Mouse (Mus musculus) midbrain, embryonic 14.5 days (tissue): Measurements from ENCODE around the gene Klhl18. TPM values are rescaled to one million over a fixed set of nuclear protein-coding genes. Genes with fewer than 3 reads are reported as not detected.

Experiments
- ATAC-seq: fragments of 200-750 bp; cut with Nextera tagmentation; 2 replicates; pipeline ENCODE4 v1.8.0; 2017; ENCODE audit warnings: moderate number of reproducible peaks, moderate library complexity; ENCODE audit not compliant: low FRiP score, low TSS enrichment
- DNase-seq: peaks from one replicate; pipeline ENCODE4 v3.0.0-alpha.2; 2015
- H3K27ac ChIP-seq: fragments of 300-500 bp; sonication (generic); replicated peaks from 2 replicates; pipeline ENCODE4 v1.5.1; 2014; ENCODE audit warnings: mild to moderate bottlenecking, low read depth, low read length, moderate library complexity
- H3K27me3 ChIP-seq: fragments of 300-500 bp; sonication (generic); 2 replicates; pipeline ENCODE4 v1.6.1; 2014; ENCODE audit warnings: low read length, control low read depth, mixed read lengths; ENCODE audit not compliant: control insufficient read depth, insufficient read depth
- H3K36me3 ChIP-seq: fragments of 300-500 bp; sonication (generic); 2 replicates; pipeline ENCODE4 v1.6.1; 2014; ENCODE audit warnings: low read length, control low read depth; ENCODE audit not compliant: control insufficient read depth, insufficient read depth
- H3K4me1 ChIP-seq: fragments of 300-500 bp; sonication (generic); 2 replicates; pipeline ENCODE4 v1.6.1; 2014; ENCODE audit warnings: mild to moderate bottlenecking, antibody characterized with exemption, low read length, control low read depth; ENCODE audit not compliant: control insufficient read depth, insufficient read depth
- H3K4me2 ChIP-seq: fragments of 300-500 bp; sonication (generic); 2 replicates; pipeline ENCODE4 v1.6.1; 2014; ENCODE audit warnings: mild to moderate bottlenecking, low read length, moderate library complexity
- H3K4me3 ChIP-seq: fragments of 300-500 bp; sonication (generic); replicated peaks from 2 replicates; pipeline ENCODE4 v1.5.1; 2014; ENCODE audit warnings: low read depth, low read length
- H3K9ac ChIP-seq: fragments of 300-500 bp; sonication (generic); replicated peaks from 2 replicates; pipeline ENCODE4 v1.6.1; 2014; ENCODE audit warnings: mild to moderate bottlenecking, low read length, moderate library complexity
- H3K9me3 ChIP-seq: fragments of 300-500 bp; sonication (generic); 2 replicates; pipeline ENCODE4 v1.6.1; 2016; ENCODE audit warnings: low read length, control low read depth, mixed read lengths; ENCODE audit not compliant: control insufficient read depth
- WGBS: fragments of 180-500 bp; shearing (Covaris S2); extraction: QIAGEN DNeasy Blood & Tissue Kit; methylation state at CpG from one replicate; pipeline ENCODE4 v1.1.7; 2014; 5-methylcytosine and 5-hydroxymethylcytosine counted together
- polyA plus RNA-seq: library from polyadenylated mRNA; unstranded; fragments of >200 nt; fragmentation: Nextera tagmentation; extraction: Ambion mirVana; gene quantifications from 2 replicates; pipeline ENCODE4 v1.2.1, GENCODE M21; 2014

Klhl18 gene
- polyA plus RNA-seq, 1 experiment from 2014 or later = 20.4 TPM

- ATAC-seq (no peak), DNase-seq (no peak)
- H3K4me2 ChIP-seq = no peak overlapping the region
- no peak overlapping the region for H3K27ac ChIP-seq
- WGBS = 89% methylated on average over 6 of the region's 6 CpGs
- H3K4me3 ChIP-seq = no peak overlapping the region
- H3K36me3 ChIP-seq = peaks cover 30% of the 10 kb centered on the region
- no peaks in the 10 kb centered on the region for H3K9me3 ChIP-seq
- no peaks in the 10 kb centered on the region for H3K4me1 ChIP-seq
- no peaks in the 10 kb centered on the region for H3K27me3 ChIP-seq
- no peak overlapping the region for H3K9ac ChIP-seq
Observed at GRCm38 (mm10) chr9:110440559-110440958, 35.9 kb downstream of the Klhl18 start.

DNA sequence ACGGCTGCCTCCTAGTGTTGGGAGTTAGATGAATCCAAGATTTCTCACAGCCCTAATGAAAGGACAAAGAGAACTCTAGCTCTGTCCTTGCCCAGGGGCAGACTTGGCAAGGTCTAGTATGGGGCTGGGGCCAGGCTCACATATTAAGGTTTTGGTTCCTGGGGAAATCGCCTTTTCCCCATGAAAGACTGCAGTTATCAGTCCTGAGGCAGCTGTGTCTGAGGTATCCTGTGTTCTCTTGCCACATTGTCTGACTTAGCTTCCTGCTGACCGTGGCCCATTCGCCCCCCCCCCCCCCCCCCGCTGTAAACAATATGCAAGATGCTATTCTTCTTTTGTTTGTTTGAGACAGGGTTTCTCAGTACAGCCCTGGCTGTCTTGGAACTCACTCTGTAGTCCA lies 36.4 kb downstream of the Klhl18 start:
- H3K4me1 ChIP-seq = no peaks in the 10 kb centered on the region
- ATAC-seq = no peak
- no peak overlapping the region for H3K4me2 ChIP-seq
- no peaks in the 10 kb centered on the region for H3K9me3 ChIP-seq
- peaks cover 35% of the 10 kb centered on the region for H3K36me3 ChIP-seq
- H3K27ac ChIP-seq = no peak overlapping the region
- H3K4me3 ChIP-seq = no peak overlapping the region
- WGBS = 81% methylated on average over 4 of the region's 5 CpGs
- peak; percentile 5 for DNase-seq
- H3K9ac ChIP-seq = no peak overlapping the region
- H3K27me3 ChIP-seq = no peaks in the 10 kb centered on the region

DNA sequence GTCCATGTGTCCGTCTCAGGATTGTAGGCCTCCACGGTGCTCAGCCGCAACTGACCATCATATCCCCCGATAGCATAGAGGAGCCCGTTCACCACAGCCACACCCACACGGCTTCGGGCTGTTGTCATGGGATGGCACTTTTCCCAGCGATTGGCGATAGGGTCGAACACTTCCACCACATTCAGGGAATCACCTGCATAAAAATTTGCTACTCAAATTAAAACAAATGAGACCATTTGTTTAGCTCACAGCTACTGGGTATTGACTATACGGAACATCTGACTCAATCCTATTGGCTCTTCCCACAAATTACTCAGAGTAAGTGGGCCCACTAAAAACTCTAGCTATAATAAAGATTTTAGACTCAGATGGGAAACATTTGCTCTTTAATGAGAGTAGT lies 40.5 kb downstream of the Klhl18 start:
- 94% methylated on average over 11 of the region's 11 CpGs for WGBS
- DNase-seq = no peak
- H3K27ac ChIP-seq = no peak overlapping the region
- no peak overlapping the region for H3K4me2 ChIP-seq
- no peak for ATAC-seq
- no peak overlapping the region for H3K4me3 ChIP-seq
- H3K4me1 ChIP-seq = no peaks in the 10 kb centered on the region
- H3K36me3 ChIP-seq = peaks cover 56% of the 10 kb centered on the region
- H3K9ac ChIP-seq = no peak overlapping the region
- H3K9me3 ChIP-seq = no peaks in the 10 kb centered on the region
- no peaks in the 10 kb centered on the region for H3K27me3 ChIP-seq

GRCm38 (mm10) chr9:110433045-110433444 lies 43.4 kb downstream of the Klhl18 start:
- Histone ChIP-seq H3K27ac (no peak overlapping the region), H3K9ac (no peak overlapping the region), H3K4me2 (no peak overlapping the region), H3K36me3 (peaks cover 77% of the 10 kb centered on the region), H3K4me1 (no peaks in the 10 kb centered on the region), H3K4me3 (no peak overlapping the region), H3K9me3 (no peaks in the 10 kb centered on the region), H3K27me3 (no peaks in the 10 kb centered on the region)
- no peak for DNase-seq
- WGBS = 97% methylated on average over 2 of the region's 2 CpGs
- no peak for ATAC-seq

- Histone ChIP-seq H3K27ac (no peak overlapping the region), H3K36me3 (peaks cover 85% of the 10 kb centered on the region), H3K4me2 (no peak overlapping the region), H3K27me3 (no peaks in the 10 kb centered on the region), H3K4me1 (no peaks in the 10 kb centered on the region), H3K4me3 (no peak overlapping the region), H3K9ac (no peak overlapping the region), H3K9me3 (no peaks in the 10 kb centered on the region)
- 75% methylated on average over 8 of the region's 8 CpGs for WGBS
- no peak for ATAC-seq
- DNase-seq = no peak
Observed at GRCm38 (mm10) chr9:110431241-110431640, 45.3 kb downstream of the Klhl18 start.

- 92% methylated on average over 12 of the region's 12 CpGs for WGBS
- no peak within 1 kb of the TSS for H3K4me3 ChIP-seq
Observed at GRCm38 (mm10) chr9:110419511-110420112, 56.9 kb downstream of the Klhl18 start, which contains the start of gene Ngp. Gene Ngp (plus strand): TSS chr9:110419747.

GRCm38 (mm10) chr9:110413785-110414184 lies 62.7 kb downstream of the Klhl18 start:
- Histone ChIP-seq H3K4me2 (no peak overlapping the region), H3K4me1 (peaks cover 2% of the 10 kb centered on the region; the same call in 1 of the 2 replicates), H3K4me3 (no peak overlapping the region), H3K27me3 (no peaks in the 10 kb centered on the region), H3K36me3 (no peaks in the 10 kb centered on the region), H3K9me3 (no peaks in the 10 kb centered on the region), H3K27ac (no peak overlapping the region), H3K9ac (no peak overlapping the region)
- ATAC-seq (no peak), DNase-seq (peak; percentile 73)
- WGBS = 58% methylated on average over 9 of the region's 9 CpGs

More at GRCm38 (mm10) chr9:110419511-110420112, 56.9 kb downstream of the Klhl18 start, which contains the start of gene Ngp:
- Histone ChIP-seq H3K4me2 (no peak within 1 kb of the TSS), H3K27me3 (no peaks in the 10 kb centered on the region), H3K9me3 (no peaks in the 10 kb centered on the region), H3K4me1 (no peaks in the 10 kb centered on the region), H3K9ac (no peak within 1 kb of the TSS), H3K36me3 (no peaks in the 10 kb centered on the region), H3K27ac (no peak within 1 kb of the TSS)
- DNase-seq (no peak), ATAC-seq (no peak)

DNA sequence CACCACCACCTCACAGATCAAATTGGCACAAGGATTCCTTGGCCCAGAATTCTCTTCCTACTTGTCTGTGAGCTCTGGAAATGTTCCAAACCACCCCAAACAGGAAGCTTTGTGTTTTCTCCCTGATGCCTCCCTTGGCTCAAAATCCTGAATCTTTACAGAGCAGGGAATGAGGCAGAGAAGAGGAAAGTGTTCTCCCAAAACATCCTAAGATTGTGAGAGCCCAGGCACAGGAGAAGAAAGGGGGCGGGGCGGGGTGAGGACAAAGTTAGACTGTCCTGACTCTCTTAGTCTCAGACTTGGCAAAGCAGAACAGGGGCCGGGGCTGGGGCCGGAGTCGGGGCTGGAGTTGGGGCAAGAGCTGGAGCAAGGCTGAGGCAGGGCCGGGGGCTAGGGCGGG lies 63.6 kb downstream of the Klhl18 start:
- DNase-seq = no peak
- WGBS = 76% methylated on average over 7 of the region's 7 CpGs
- peaks cover 5% of the 10 kb centered on the region; the same call in 1 of the 2 replicates for H3K4me1 ChIP-seq
- H3K4me2 ChIP-seq = no peak overlapping the region
- H3K36me3 ChIP-seq = no peaks in the 10 kb centered on the region
- no peaks in the 10 kb centered on the region for H3K27me3 ChIP-seq
- no peaks in the 10 kb centered on the region for H3K9me3 ChIP-seq
- no peak overlapping the region for H3K4me3 ChIP-seq
- ATAC-seq = no peak
- H3K27ac ChIP-seq = no peak overlapping the region
- no peak overlapping the region for H3K9ac ChIP-seq
